In genomic region chr9:23235368-23236002, GRCm38 (mm10) we compare ENCODE assay signal across 19 mouse cellular contexts. TPM values are rescaled to one million over a fixed set of nuclear protein-coding genes. Genes with fewer than 3 reads are reported as not detected.
DNase-seq lines count a peak whose midpoint lies in the region; ATAC-seq lines count a peak whose summit lies in the region.
"Had no signal": no experiment of that assay in that cellular context is flagged by ENCODE, and none has a peak within 500 bp of the region (broad histone marks: within the 10 kb centered on the region; RNA-seq: fewer than 3 reads in every experiment).

No protein-coding gene starts in this region.

- H3K9ac ChIP-seq in intestine, embryonic 14.5 days (ENCODE audit: low read length): no peak overlapping the region
- no peak overlapping the region for H3K9ac ChIP-seq in intestine, embryonic 16.5 days (ENCODE audit: low read depth, low read length)
- no peak overlapping the region for H3K9ac ChIP-seq in neural tube, embryonic 13.5 days
- no peak overlapping the region for H3K9ac ChIP-seq in neural tube, embryonic 15.5 days (replicated peaks)
- H3K9ac ChIP-seq: forebrain, embryonic 15.5 days; heart, embryonic 13.5 days; hindbrain, embryonic 13.5 days; intestine, embryonic 15.5 days had no signal

- no peak overlapping the region for H3K27ac ChIP-seq in intestine, embryonic 14.5 days (ENCODE audit: low read depth)
- H3K27ac ChIP-seq in intestine, embryonic 16.5 days (ENCODE audit: low read length): no peak overlapping the region; the same call in 1 of the 2 replicates
- 0 out of 2 replicates have a peak overlapping the region, but pooled peaks have one; percentile 5 for H3K27ac ChIP-seq in neural tube, embryonic 13.5 days (replicated peaks)
- no peak overlapping the region for H3K27ac ChIP-seq in neural tube, embryonic 15.5 days (replicated peaks)
- H3K27ac ChIP-seq: forebrain, embryonic 15.5 days; heart, embryonic 13.5 days; hindbrain, embryonic 13.5 days; hindbrain, postnatal 0 days; intestine, embryonic 15.5 days had no signal

- H3K4me2 ChIP-seq in intestine, embryonic 14.5 days (ENCODE audit: low read length): no peak overlapping the region
- no peak overlapping the region for H3K4me2 ChIP-seq in intestine, embryonic 16.5 days (ENCODE audit: low read depth, low read length)
- H3K4me2 ChIP-seq in neural tube, embryonic 13.5 days: no peak overlapping the region
- no peak overlapping the region for H3K4me2 ChIP-seq in neural tube, embryonic 15.5 days
- H3K4me2 ChIP-seq: forebrain, embryonic 15.5 days; heart, embryonic 13.5 days; hindbrain, embryonic 13.5 days; intestine, embryonic 15.5 days had no signal

- no peaks in the 10 kb centered on the region for H3K9me3 ChIP-seq in intestine, embryonic 14.5 days (ENCODE audit: control insufficient read depth, low read length)
- no peaks in the 10 kb centered on the region for H3K9me3 ChIP-seq in intestine, embryonic 16.5 days (ENCODE audit: control insufficient read depth, low read length)
- no peaks in the 10 kb centered on the region for H3K9me3 ChIP-seq in neural tube, embryonic 13.5 days
- H3K9me3 ChIP-seq in neural tube, embryonic 15.5 days (replicated peaks): no peaks in the 10 kb centered on the region
- H3K9me3 ChIP-seq: forebrain, embryonic 15.5 days; heart, embryonic 13.5 days; hindbrain, embryonic 13.5 days; intestine, embryonic 15.5 days had no signal

- peaks cover 4% of the 10 kb centered on the region for H3K4me1 ChIP-seq in intestine, embryonic 14.5 days (replicated peaks; ENCODE audit: control insufficient read depth, insufficient read depth, low read length)
- H3K4me1 ChIP-seq in intestine, embryonic 16.5 days (ENCODE audit: control insufficient read depth, insufficient read depth, low read length): peaks cover 7% of the 10 kb centered on the region; the same call in 1 of the 2 replicates
- H3K4me1 ChIP-seq in neural tube, embryonic 13.5 days (replicated peaks): peaks cover 30% of the 10 kb centered on the region
- peaks cover 17% of the 10 kb centered on the region for H3K4me1 ChIP-seq in neural tube, embryonic 15.5 days
- H3K4me1 ChIP-seq: forebrain, embryonic 15.5 days; intestine, embryonic 15.5 days had no signal

- H3K4me3 ChIP-seq in intestine, embryonic 14.5 days (ENCODE audit: low read depth, low read length): no peak overlapping the region
- H3K4me3 ChIP-seq in intestine, embryonic 16.5 days (ENCODE audit: low read length): no peak overlapping the region
- no peak overlapping the region for H3K4me3 ChIP-seq in neural tube, embryonic 13.5 days
- H3K4me3 ChIP-seq in neural tube, embryonic 15.5 days (replicated peaks): no peak overlapping the region
- H3K4me3 ChIP-seq: forebrain, embryonic 15.5 days; heart, embryonic 13.5 days; hindbrain, embryonic 13.5 days; intestine, embryonic 15.5 days had no signal

- DNase-seq in intestine, embryonic 14.5 days (ENCODE audit: low spot score): peak; percentile 45
- no peak for DNase-seq in gastrocnemius, adult 8-10 months (ENCODE audit: low spot score in 2 of 2)
- no peak for DNase-seq in thymus, postnatal 10 days (ENCODE audit: low spot score in 2 of 2)
- DNase-seq: adrenal gland, postnatal 14 days; cerebellum, adult 18-20 months; cerebellum, adult 9-11 months; cerebellum, postnatal 36 days; gastrocnemius, postnatal 10 days; heart, postnatal 36 days had no signal

- no peaks in the 10 kb centered on the region for H3K36me3 ChIP-seq in intestine, embryonic 14.5 days (ENCODE audit: control insufficient read depth, insufficient read depth, low read length)
- no peaks in the 10 kb centered on the region for H3K36me3 ChIP-seq in intestine, embryonic 16.5 days (ENCODE audit: control insufficient read depth, insufficient read depth, low read length)
- H3K36me3 ChIP-seq in neural tube, embryonic 13.5 days: no peaks in the 10 kb centered on the region
- H3K36me3 ChIP-seq in neural tube, embryonic 15.5 days: no peaks in the 10 kb centered on the region
- H3K36me3 ChIP-seq: forebrain, embryonic 15.5 days; heart, embryonic 13.5 days; hindbrain, embryonic 13.5 days; intestine, embryonic 15.5 days had no signal

- no peak for ATAC-seq in intestine, embryonic 14.5 days (replicated peaks; ENCODE audit: low FRiP score, low TSS enrichment, low read depth)
- no peak for ATAC-seq in intestine, embryonic 16.5 days
- no peak for ATAC-seq in neural tube, embryonic 13.5 days (ENCODE audit: low read depth)
- ATAC-seq in neural tube, embryonic 15.5 days (ENCODE audit: low FRiP score): no peak
- ATAC-seq in granulocyte monocyte progenitor cell, adult 5-6 weeks (replicated peaks; ENCODE audit: poor library complexity, severe bottlenecking): peak; percentile 48
- ATAC-seq: forebrain, embryonic 15.5 days; hindbrain, postnatal 0 days; intestine, embryonic 15.5 days had no signal

- WGBS in intestine, embryonic 14.5 days: 43% methylated on average over 6 of the region's 6 CpGs
- 43% methylated on average over 6 of the region's 6 CpGs for WGBS in intestine, embryonic 16.5 days
- WGBS in neural tube, embryonic 13.5 days: 51% methylated on average over 6 of the region's 6 CpGs
- 53% methylated on average over 6 of the region's 6 CpGs for WGBS in neural tube, embryonic 15.5 days

- H3K27me3 ChIP-seq in intestine, embryonic 14.5 days (replicated peaks; ENCODE audit: control insufficient read depth, insufficient read depth, low read length): no peaks in the 10 kb centered on the region
- no peaks in the 10 kb centered on the region for H3K27me3 ChIP-seq in intestine, embryonic 16.5 days (replicated peaks; ENCODE audit: control insufficient read depth, insufficient read depth, low read length)
- H3K27me3 ChIP-seq in neural tube, embryonic 13.5 days: no peaks in the 10 kb centered on the region
- H3K27me3 ChIP-seq in neural tube, embryonic 15.5 days (replicated peaks): no peaks in the 10 kb centered on the region
- H3K27me3 ChIP-seq: forebrain, embryonic 15.5 days; heart, embryonic 13.5 days; intestine, embryonic 15.5 days had no signal

RNA-seq across cellular contexts. Expression of gene Bmper, which starts 12.6 kb away (rescaled TPM):
- polyA plus RNA-seq in intestine, embryonic 14.5 days (2014; fragmentation: Nextera tagmentation; extraction: Ambion mirVana): 12.7 and 13.2 TPM in 2 replicates
- 8.3 and 8.9 TPM in 2 replicates for polyA plus RNA-seq in intestine, embryonic 16.5 days (2015; fragmentation: Nextera tagmentation; extraction: Ambion mirVana)
- polyA plus RNA-seq in neural tube, embryonic 13.5 days (2015; fragmentation: Nextera tagmentation; extraction: Ambion mirVana): 7.5 and 10.0 TPM in 2 replicates
- polyA plus RNA-seq in neural tube, embryonic 15.5 days (2015; fragmentation: Nextera tagmentation; extraction: Ambion mirVana): 10.7 and 12.3 TPM in 2 replicates
- not detected in 2 replicates for total RNA-seq in granulocyte monocyte progenitor cell, adult 5-6 weeks (2014; fragmentation: Nextera tagmentation)
- not detected in 2 replicates for total RNA-seq in granulocyte monocyte progenitor cell, adult 5-6 weeks (2017)
- total RNA-seq in gastrocnemius, adult 8-10 months (2022): 1 to 10 TPM; 2.0 to 5.3 (median 3.0) TPM
- total RNA-seq: MEL had no signal
